Mouse (Mus musculus) erythroblast, adult 5-6 weeks (primary cell): ENCODE measurements around the gene Slc29a1. TPM values are rescaled to one million over a fixed set of nuclear protein-coding genes. Genes with fewer than 3 reads are reported as not detected.
A peak's percentile ranks its signal among the peaks of the same experiment; 100 is the strongest.

Source experiments
- ATAC-seq: replicated peaks from 2 replicates; pipeline ENCODE4 v1.8.0; 2016; ENCODE audit warnings: moderate number of reproducible peaks, mild to moderate bottlenecking, moderate TSS enrichment, inconsistent platforms; ENCODE audit not compliant: poor library complexity, low FRiP score, severe bottlenecking
- total RNA-seq, 2 experiments: library from RNA; stranded (forward) in 1 of 2; stranded (reverse) in 1 of 2; fragments of 150-400 nt in 1 of 2; fragments of 200-764, 138-1000 nt in 1 of 2; gene quantifications; 2 replicates each; pipeline versions ENCODE4 v1.2.3 to v1.2.4; 2015 to 2017; ENCODE audit warnings: low replicate concordance in 2 of 2

The Slc29a1 gene
- total RNA-seq, 2 experiments from 2014 or later: 15.9 to 46.5 TPM

DNA sequence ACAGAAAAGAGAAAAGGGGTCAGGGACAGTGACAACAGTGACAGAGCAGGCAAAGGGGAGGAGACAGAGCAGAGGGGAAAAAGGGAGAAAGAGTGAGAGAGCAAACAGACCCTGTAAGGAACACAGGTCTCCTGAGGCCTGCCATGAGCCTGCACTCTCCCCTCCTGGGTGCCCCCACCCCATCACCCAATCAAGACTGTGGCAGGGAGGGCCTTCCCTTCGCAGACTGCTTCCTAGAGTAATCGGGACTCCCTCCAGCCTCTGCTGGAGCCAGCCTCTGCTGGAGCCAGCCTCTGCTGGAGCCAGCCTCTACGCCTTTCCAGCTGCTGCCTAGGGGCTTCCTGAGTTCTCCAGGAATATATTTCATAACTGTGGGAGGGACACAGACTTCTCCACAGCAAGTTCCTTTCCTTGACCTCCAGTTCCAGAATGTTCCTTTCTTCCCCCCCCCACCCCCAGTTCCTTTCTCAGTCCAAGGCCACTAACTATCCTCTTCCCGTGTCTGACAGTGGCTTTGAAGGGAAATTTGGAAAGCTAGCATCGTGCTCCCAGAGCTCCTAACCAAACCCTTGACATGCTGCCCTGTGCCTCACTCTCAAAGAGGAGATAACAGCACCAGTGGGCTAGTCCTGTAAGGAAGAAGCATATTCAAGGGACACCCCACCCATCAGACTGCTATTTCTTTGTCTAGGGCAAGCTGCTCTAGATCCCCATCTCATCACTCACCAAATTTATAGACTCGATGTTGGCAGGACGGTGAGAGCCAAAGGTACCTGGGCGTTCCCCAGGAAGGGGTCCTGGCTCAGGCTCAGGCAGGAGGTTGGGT lies 6.6 kb downstream of the Slc29a1 start:
- peak; percentile 19; the same call in 1 of the 2 replicates for ATAC-seq

DNA sequence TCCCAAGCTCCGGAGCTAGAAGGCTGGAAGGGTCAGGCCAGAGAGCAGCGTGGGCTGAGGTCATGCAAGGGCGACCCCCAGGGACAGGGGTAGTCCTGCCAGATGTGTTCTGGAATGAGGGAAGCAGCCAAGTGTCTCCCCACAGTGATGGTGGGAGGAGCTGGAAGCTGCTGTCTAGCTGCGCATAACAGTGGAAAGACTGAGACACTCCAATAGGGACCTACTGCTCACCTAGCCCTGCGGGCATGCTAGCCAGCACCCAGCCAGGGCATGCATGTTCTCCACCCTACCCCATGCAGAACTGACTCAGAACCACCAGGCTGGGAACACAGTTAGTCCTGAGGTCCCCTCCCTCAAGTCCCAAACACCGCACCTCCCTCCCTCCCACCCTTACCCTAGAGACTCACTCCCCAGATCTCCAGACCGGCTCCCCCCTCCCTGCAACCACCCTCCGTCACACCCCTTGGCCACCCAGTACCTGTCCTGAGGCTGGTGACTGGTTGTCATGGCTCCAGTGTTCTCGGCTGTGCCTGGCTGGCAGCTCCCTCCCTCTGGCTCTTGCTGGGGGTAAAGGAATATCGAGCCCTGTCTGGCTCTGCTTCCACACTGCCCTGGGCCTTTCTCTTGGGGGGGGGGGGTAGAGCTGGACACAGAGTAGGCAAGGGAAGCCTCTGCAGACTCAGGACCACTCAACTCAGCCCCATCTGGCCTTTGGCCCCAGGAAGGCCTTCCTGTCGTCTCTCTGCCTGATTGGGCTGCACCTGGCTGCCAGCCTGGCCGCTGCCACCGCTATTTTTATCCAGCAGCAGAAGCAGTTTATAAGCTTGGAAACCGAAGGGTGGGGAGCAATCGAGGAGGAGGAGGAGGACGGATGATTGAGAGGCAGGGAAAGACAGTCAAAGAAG lies 7.5 kb downstream of the Slc29a1 start:
- ATAC-seq: no peak

DNA sequence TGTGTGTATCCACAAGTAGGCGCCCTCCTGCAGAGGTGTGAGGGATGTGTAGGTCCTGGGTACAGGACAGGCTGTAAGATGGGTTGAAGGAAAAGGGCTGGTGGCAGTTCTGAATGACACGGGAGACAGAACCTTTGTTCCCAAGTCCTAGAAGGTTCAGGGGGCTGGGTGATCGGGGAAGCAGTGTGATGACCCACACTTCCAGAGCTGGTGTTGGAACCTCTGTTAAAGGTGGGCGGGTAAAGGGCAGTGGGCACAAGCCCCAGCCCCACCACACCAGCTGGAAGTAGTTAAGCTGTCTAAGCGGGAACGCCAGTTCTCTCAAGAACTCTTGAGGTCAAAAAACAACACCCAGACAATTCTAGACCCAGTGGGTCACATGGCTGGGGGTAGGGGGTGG lies 9.0 kb downstream of the Slc29a1 start:
- no peak for ATAC-seq

DNA sequence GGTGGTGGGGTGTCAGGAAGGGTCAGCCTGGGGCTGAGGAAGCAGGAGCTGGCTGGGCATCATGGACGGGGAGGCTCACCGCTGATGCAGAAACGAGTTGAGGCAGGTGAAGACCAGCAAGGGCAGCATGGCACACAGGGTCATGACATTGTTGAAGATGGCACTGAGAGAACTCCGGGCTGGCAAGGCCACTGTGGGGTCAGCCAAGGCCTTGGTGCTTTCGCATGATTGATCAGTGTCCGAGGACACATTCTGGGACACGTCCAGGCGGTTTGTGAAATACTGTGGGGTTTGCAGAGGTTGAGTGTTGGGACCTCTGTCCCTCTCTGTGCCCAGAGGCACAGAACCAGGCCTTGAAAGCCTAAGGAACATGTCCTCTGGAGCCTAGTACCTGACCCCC lies 9.6 kb downstream of the Slc29a1 start:
- ATAC-seq: no peak

DNA sequence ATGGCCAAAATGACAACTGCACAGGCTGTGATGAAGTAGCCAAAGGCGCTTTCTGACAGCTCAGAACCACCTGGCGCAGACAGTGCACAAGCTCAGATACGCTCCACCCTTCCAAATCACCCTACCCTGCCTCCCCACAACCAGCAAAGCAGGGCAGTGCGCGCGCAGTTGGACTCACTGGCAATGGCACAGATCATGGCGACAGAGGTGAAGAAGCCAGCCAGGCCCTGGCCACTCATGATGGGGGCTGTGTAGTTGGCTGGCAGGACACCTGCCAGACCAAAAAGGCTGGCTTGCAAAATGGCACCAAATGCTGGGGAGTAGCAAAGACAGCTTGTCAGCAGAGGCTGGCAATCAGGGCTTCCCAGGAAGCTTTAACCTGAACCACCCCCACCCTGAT lies 10.2 kb downstream of the Slc29a1 start:
- ATAC-seq: no peak

DNA sequence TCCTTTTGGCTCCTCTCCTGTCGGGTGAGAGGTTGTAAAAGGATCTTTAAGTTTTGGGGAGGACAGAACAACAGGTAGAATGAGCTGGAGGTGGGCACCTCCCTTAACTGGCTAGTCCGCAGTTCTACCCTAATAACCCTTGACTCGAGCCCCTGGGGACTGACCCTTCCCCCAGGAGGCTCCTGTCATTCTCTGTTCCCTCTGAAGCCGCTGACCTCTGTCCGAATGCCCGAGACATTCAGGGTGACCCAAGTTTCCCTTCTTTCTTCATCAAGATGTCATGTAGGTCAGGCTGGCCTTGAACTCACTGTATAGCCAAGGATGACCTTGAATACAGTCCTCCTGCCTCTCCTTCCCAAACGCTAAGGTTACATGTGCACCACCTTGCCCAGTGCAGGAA lies 11.0 kb downstream of the Slc29a1 start:
- no peak for ATAC-seq

DNA sequence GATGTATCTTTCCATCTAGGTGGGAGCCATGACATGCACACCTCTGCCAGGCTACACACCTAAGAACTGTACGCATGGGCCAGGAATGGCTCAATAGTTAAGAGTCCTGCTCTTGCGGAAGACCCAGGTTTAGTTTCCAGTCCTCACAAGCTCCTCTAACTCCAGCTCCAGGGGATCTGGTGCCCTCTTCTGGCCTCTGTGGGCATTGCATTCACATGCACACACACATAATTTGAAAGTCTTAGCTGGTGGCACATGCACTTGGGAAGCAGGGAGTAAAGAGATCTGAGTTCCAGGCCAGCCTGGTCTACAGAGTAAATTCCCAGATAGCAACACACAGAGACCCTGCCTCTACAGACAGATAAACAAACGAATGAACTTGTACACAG lies 13.0 kb downstream of the Slc29a1 start:
- no peak for ATAC-seq

DNA sequence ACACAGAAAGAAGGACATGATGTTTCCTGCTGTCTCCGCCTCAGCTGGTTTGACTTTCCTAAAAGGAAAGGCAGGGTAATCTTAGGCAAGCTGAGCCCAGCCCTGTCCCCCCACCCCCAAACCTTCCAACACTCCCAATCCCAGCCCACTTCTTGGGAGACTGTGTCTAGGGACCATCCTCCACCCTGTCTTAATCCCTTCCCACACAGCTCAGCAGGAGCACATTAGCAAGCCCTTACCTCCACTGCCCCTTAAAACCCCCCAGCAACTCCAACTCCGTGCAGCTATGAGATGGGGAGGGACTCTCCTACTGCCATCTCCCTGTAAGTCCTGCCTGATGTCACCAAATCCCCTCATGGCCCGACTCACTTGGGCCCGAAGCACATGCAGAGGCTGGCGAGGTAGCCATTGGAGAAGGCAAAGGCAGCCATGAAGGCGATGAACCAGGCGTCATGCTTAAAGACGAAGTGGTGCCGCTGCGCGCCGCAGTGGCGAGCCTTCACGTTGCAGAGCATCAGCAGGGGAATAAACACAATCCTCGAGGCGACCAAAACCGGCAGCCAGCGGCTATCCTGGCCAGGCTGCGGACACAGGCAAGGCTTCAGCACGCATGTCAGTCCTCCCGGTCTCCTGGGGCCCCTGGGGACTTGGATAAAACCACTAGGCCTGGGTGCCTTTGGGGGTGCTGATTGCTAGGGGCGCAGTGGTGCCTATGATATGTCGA lies 13.5 kb downstream of the Slc29a1 start:
- ATAC-seq: no peak

DNA sequence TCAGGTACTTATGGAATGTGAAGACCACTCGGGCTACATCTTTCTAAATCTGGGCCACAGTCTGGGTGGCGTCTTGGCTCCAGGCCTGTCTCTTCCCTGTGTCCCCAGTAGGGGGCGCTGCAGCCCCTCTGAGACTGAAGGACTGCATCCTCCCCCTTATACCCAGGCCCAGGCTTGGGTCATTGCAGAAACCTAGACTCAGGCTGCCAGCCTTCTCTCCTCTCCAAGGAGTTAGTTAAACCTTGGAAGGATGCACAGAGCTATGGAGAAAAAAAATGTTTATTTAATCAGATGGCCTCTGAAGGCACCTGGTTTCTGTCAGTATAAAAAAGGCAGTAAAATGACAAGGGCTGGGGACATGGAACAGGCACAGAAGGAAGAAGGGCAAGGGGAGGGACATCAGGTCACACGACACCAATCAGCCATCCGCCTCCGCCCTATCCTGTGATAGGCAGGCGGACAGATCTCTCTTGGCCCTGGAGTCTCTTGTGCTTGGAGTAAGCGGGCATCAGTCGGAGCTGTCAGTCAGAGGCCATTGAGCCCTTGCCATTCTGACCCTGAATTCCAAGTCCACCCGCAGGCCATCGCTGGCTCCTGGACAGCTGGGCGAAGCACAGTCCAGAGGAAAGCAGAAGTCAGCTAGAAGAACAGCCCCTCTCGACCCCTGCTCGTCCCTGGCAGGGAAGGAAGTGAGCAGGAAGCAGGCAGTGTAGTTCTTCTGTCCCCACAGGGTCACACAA lies 14.3 kb downstream of the Slc29a1 start:
- ATAC-seq: no peak

DNA sequence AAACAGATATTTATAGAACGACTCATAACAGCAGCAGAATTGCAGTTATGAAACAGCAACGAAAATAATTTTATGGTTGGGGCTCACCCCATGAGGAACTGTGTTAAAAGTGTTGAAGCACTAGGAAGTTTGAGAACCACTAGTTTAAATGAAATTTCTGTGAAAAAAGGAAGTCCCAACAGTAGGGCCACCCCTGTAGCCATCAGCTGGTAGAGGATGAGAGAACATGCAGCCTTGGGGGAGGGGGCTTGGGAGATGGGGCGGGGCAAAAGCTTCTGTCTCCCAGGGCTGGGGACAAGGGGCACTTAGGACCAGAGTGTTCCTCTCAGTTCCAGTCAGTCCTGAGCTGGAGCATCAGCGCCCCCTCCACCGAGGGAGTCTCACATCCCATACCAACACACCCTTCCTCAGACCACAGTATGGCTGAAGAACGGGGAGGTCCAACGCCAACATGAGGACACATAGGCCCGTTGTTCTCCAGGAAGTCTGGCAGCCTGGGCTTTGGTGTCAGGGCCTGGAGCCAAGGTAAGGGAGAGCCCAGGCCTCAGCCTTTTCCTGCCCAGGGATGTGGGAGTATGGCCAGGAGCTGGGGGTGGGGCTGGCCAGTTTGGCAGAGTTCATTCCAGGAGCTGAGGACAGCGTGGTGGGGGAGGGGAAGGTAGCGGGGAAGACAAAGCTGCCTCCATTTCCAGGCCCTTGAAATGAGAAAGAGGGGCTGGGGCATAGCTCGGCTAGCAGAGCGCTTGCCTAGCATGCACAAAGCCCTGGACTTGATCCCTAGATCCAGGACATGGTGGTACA lies 15.1 kb downstream of the Slc29a1 start:
- no peak for ATAC-seq

DNA sequence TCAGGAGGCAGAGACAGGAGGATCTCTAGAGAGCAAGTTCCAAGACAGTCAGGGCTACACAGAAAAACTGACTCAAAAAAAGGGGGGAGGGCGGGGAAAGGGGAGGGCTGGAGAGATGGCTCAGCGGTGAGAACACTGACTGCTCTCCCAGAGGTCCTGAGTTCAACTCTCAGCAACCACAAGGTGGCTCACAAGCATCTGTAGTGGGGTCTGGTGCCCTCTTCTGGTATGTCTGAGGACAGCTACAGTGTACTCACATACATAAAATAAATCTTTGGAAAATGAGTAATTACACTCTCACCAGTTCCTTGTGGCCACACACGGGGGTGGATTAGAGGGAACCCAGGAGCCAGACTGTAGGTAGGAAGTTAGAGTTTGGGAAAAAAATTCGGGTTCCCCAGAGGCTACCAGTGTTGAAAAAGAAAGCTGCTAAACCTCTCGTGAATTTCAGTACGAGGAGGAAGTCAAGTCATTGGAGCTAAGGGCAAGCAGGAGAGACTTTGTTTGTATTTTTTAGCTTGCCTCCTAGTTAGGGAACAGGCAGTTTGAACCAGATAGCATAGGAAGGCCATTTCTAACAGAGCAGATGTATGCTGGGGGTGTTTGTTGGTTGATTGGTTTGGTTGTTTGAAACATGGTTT lies 16.6 kb downstream of the Slc29a1 start:
- ATAC-seq: no peak

DNA sequence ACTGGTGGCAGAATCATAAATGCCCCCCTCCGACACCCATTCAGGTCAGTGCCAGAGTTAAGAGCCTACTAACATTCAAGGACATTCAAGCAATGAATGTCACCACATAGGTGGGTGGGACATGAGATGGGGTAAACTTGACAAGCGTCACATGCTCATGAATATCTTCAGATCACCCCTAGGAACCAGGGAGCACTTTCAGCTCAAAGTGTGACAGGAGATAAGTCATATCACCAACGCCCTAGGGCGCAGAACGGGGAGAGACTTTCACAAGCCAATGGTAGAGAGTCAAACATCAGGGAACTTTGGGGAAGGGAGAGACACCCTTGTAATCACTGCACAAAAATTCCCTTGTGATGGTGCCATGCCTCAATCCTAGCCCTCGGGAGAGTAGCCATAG lies 17.2 kb downstream of the Slc29a1 start:
- peak; percentile 34 for ATAC-seq

DNA sequence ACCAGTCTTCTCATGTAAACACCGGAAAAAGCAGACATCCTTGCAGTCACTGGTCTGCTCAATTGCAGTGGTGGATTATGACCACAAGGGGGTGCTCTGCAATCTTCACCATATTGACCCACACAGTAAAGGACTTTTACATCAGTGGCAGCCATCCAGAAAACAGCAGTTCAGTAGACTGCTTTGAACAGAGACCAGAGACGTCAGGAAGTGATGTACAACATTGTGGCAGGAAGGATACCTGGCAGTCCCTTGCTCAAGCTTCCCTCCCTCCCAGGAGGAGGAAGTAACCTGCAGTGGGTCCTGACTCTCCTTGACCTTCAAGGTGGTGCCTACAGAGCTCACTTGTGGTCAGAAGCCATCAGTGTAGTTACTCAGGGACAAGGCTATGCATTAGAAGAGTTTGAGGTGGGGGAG lies 17.8 kb downstream of the Slc29a1 start:
- peak; percentile 73 for ATAC-seq

DNA sequence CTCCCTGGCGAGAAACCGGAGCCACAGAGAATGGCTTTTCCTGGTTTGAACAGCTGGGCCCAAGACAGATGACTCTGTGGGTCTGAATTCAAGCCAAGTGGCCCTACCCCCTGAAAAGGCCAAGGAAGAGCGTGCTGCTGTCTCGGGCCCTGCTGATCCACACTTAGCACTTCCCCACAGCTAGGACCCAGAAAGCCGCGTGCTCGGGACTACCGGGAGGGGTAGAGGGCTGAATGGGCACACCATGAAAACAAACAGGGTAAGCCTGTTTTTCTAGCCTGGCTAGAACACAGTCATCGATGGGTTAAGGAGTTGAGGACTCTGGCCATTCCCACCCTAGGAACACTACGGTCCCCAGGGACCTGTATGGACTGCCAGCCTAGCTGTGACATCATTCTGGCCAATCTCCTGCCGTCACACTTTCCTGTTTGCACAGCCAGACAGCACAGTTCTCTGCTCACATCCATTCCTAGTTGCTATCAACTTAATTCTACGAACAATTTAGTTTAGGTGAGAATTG lies 18.4 kb downstream of the Slc29a1 start:
- 0 out of 2 replicates have a peak, but pooled peaks have one; percentile 9 for ATAC-seq

DNA sequence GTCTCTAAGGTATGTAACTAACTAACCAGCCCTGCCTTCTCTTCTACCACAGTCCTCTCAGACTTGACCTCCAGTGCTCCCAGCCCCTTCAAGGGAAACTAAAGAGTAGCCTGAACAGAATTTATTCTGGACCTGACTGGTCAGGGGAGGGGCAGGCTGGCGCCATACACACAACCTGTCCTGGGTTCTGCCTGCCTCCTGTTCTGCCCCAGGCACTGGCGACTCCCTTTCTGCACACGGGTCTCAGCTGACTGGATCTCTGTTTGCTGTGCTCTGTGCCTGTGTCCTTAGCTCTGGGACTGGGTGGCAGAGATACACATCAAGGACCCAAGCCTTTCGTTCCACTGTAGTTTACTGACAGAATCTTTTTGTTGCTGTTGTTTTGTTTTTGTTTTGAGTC lies 19.9 kb downstream of the Slc29a1 start:
- no peak for ATAC-seq

DNA sequence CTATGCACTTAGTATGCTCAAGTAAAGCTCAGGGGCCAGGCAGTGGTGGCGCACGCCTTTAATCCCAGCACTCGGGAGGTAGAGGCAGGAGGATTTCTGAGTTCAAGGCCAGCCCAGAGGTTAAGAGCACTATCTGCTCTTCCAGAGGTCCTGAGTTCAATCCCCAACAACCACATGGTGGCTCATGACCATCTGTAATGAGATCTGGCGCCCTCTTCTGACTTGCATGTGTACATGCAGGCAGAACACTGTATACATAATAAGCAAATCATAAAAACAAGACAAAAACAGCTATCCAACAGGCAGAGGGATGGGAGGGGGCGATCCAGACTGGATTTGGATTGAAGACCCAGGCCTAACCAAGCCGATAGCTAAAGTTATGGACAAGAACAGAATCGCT lies 20.6 kb downstream of the Slc29a1 start:
- no peak for ATAC-seq

DNA sequence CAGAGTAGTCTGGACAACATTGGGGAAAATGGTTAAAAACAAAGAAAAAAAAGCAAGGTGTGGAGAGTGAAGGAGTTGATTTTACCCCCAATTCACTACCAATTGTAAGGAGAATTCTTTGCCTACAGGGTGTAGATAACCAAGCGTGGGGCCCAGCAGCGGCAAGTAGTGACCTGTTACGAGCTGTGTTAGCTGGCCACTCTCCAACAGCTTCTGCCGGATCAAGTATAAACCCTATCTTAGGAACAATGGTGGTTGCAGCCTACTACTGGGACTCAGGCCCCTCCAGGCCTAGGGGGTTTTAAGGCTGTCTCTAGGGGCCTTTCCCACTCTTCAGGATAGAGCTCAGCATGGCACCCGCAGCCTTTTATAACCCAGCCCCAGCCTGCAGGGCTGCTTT lies 21.2 kb downstream of the Slc29a1 start:
- no peak for ATAC-seq
